ENCODE assay signal across 8 mouse cellular contexts in the genomic region with DNA sequence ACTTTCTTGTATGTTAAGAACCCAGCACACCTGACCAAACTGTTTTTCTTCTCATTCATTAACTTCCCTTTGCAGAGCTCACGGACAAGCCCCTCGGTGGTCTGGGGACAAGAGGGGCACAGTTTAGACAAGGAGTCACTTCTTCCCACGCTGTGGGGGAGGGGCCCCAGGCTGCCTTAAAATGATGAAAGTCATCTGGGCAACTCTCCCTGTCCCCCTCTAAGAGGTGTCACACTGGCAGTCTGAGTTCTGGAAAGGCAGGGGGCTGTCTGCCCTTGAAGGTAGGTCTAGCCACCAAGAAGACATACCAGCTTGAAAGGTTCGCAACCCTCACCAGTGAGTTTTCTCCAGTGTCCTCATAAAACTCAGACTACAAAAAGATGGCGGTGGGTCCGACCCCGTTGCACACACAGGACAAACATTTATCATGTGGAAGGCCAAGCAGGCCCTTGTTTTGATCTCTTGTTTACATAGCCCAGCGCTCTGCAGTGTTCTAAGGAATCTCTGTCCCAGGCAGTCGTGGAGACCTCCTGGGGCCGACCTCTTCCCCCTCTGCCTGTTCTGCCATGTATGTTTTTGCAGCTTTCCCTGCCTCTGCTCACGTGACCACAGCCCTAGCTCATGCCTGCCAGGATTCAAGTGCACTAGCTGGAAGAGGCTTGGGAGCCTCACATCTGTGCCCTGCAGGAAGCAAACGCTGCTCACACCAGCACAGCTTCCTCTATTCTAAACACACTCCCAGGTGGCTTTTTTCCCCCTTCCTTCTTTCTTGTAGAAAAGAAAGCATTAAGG.
DNase-seq lines count a peak whose midpoint lies in the region; ATAC-seq lines count a peak whose summit lies in the region.

No protein-coding gene starts in this region.

- no peaks in the 10 kb centered on the region for H3K4me1 ChIP-seq in forebrain, embryonic 11.5 days (replicated peaks; ENCODE audit: control insufficient read depth, insufficient read depth, low read length)
- H3K4me1 ChIP-seq in hindbrain, embryonic 15.5 days (replicated peaks), result peaks cover 11% of the 10 kb centered on the region
- H3K4me1 ChIP-seq in neural tube, embryonic 12.5 days, result peaks cover 14% of the 10 kb centered on the region

- H3K36me3 ChIP-seq in forebrain, embryonic 11.5 days (ENCODE audit: control insufficient read depth, insufficient read depth, low read length), result no peaks in the 10 kb centered on the region
- H3K36me3 ChIP-seq in hindbrain, embryonic 15.5 days, result no peaks in the 10 kb centered on the region
- no peaks in the 10 kb centered on the region for H3K36me3 ChIP-seq in neural tube, embryonic 12.5 days

- ATAC-seq in forebrain, embryonic 11.5 days (replicated peaks; ENCODE audit: low FRiP score), result peak; percentile 24; the same call in 1 of the 2 replicates
- ATAC-seq in hindbrain, embryonic 15.5 days (ENCODE audit: low FRiP score, low read depth), result 0 out of 2 replicates have a peak, but pooled peaks have one; percentile 38
- 0 out of 2 replicates have a peak, but pooled peaks have one; percentile 50 for ATAC-seq in neural tube, embryonic 12.5 days (ENCODE audit: low FRiP score, low read depth)
- ATAC-seq in CD4-positive, CD25-positive, alpha-beta regulatory T cell, adult 4 months, result no peak

- H3K9ac ChIP-seq in forebrain, embryonic 11.5 days (ENCODE audit: low read length), result no peak overlapping the region
- H3K9ac ChIP-seq in hindbrain, embryonic 15.5 days, result no peak overlapping the region
- no peak overlapping the region for H3K9ac ChIP-seq in neural tube, embryonic 12.5 days

- no peaks in the 10 kb centered on the region for H3K27me3 ChIP-seq in forebrain, embryonic 11.5 days (ENCODE audit: control insufficient read depth, insufficient read depth, low read length)
- no peaks in the 10 kb centered on the region for H3K27me3 ChIP-seq in hindbrain, embryonic 15.5 days
- H3K27me3 ChIP-seq in neural tube, embryonic 12.5 days (replicated peaks), result no peaks in the 10 kb centered on the region

- 55% methylated on average over 12 of the region's 12 CpGs for WGBS in forebrain, embryonic 11.5 days
- 33% methylated on average over 12 of the region's 12 CpGs for WGBS in hindbrain, embryonic 15.5 days
- WGBS in neural tube, embryonic 12.5 days, result 27% methylated on average over 12 of the region's 12 CpGs

- peak; percentile 31 to 51 for DNase-seq in kidney, postnatal 4 days
- DNase-seq in kidney, adult 11 months, result no peak
- no peak for DNase-seq in forebrain, embryonic 11.5 days (ENCODE audit: low spot score)
- no peak for DNase-seq in frontal cortex, postnatal 36 days (ENCODE audit: low spot score in 2 of 2)
- DNase-seq in kidney, postnatal 10 days, result no peak

- no peak overlapping the region for H3K4me2 ChIP-seq in forebrain, embryonic 11.5 days (ENCODE audit: low read depth, low read length, severe bottlenecking)
- no peak overlapping the region for H3K4me2 ChIP-seq in hindbrain, embryonic 15.5 days
- H3K4me2 ChIP-seq in neural tube, embryonic 12.5 days (replicated peaks), result peak overlapping the region; percentile 24; the same call in 1 of the 2 replicates

- H3K4me3 ChIP-seq in forebrain, embryonic 11.5 days (ENCODE audit: low read depth, low read length), result no peak overlapping the region
- no peak overlapping the region for H3K4me3 ChIP-seq in hindbrain, embryonic 15.5 days
- H3K4me3 ChIP-seq in neural tube, embryonic 12.5 days, result no peak overlapping the region

- H3K27ac ChIP-seq in forebrain, embryonic 11.5 days (ENCODE audit: low read depth, low read length), result no peak overlapping the region
- H3K27ac ChIP-seq in hindbrain, embryonic 15.5 days (replicated peaks), result 0 out of 2 replicates have a peak overlapping the region, but pooled peaks have one; percentile 17
- no peak overlapping the region for H3K27ac ChIP-seq in neural tube, embryonic 12.5 days

- H3K9me3 ChIP-seq in forebrain, embryonic 11.5 days (ENCODE audit: control insufficient read depth, low read length), result no peaks in the 10 kb centered on the region
- H3K9me3 ChIP-seq in hindbrain, embryonic 15.5 days, result no peaks in the 10 kb centered on the region
- no peaks in the 10 kb centered on the region for H3K9me3 ChIP-seq in neural tube, embryonic 12.5 days

Comparison
In these comparisons a context has a peak if more than half of its experiments do, and no peak if none do; other contexts are left out.
1. DNase-seq: peak in kidney, postnatal 4 days (2 of 2); none in kidney, adult 11 months (single experiment), forebrain, embryonic 11.5 days (single experiment), frontal cortex, postnatal 36 days (0 of 2) and kidney, postnatal 10 days (single experiment).